Mouse (Mus musculus) forelimb bud, embryonic 11.5 days (tissue): ENCODE results near the gene Usp54.

Experiments
- DNase-seq: peaks from one replicate; pipeline ENCODE4 v3.0.0-alpha.2; 2012; ENCODE audit warnings: low read depth, low spot score

Usp54 gene

GRCm38 (mm10) chr14:20640644-20641437 is at the start of gene Usp54:
Usp54 (minus strand) TSS chr14:20641063.
- peak; percentile 98 for DNase-seq

- no peak for DNase-seq
Measured at GRCm38 (mm10) chr14:20689009-20689408, 48.1 kb upstream of the Usp54 start.

GRCm38 (mm10) chr14:20686576-20686975 is 45.7 kb upstream of the Usp54 start:
- DNase-seq = no peak

GRCm38 (mm10) chr14:20682498-20682897 is 41.6 kb upstream of the Usp54 start:
- no peak for DNase-seq

GRCm38 (mm10) chr14:20681742-20682141 is 40.9 kb upstream of the Usp54 start:
- no peak for DNase-seq

- DNase-seq = no peak
Measured at GRCm38 (mm10) chr14:20677906-20678305, 37.0 kb upstream of the Usp54 start.

GRCm38 (mm10) chr14:20674064-20674833 is 33.4 kb upstream of the Usp54 start, which contains the start of gene Sec24c:
Sec24c (plus strand) TSS chr14:20674308.
- peak; percentile 99 for DNase-seq

- DNase-seq = no peak
Measured at GRCm38 (mm10) chr14:20673735-20674063, 32.8 kb upstream of the Usp54 start.

- DNase-seq = peak; percentile 37
Measured at GRCm38 (mm10) chr14:20672990-20673389, 32.1 kb upstream of the Usp54 start.

GRCm38 (mm10) chr14:20668154-20668810 is 27.4 kb upstream of the Usp54 start, which contains the start of gene Synpo2l:
Synpo2l (minus strand) TSS chr14:20668354.
- DNase-seq = no peak

- no peak for DNase-seq
Measured at GRCm38 (mm10) chr14:20667469-20667868, 26.6 kb upstream of the Usp54 start.

GRCm38 (mm10) chr14:20664436-20664835 is 23.6 kb upstream of the Usp54 start:
- DNase-seq = peak; percentile 16

GRCm38 (mm10) chr14:20663601-20664000 is 22.7 kb upstream of the Usp54 start:
- DNase-seq = no peak

GRCm38 (mm10) chr14:20662740-20663139 is 21.9 kb upstream of the Usp54 start:
- no peak for DNase-seq

GRCm38 (mm10) chr14:20661661-20662331 is 20.9 kb upstream of the Usp54 start:
- DNase-seq = peak; percentile 19

- DNase-seq = peak; percentile 98
Measured at GRCm38 (mm10) chr14:20660827-20661660, 20.2 kb upstream of the Usp54 start.

- no peak for DNase-seq
Measured at GRCm38 (mm10) chr14:20659687-20660086, 18.8 kb upstream of the Usp54 start.

GRCm38 (mm10) chr14:20658902-20659301 is 18.0 kb upstream of the Usp54 start:
- no peak for DNase-seq

- peak; percentile 56 for DNase-seq
Measured at GRCm38 (mm10) chr14:20658326-20658725, 17.5 kb upstream of the Usp54 start.

GRCm38 (mm10) chr14:20656361-20656760 is 15.5 kb upstream of the Usp54 start, which contains the start of gene Myoz1:
Myoz1 (minus strand) TSS chr14:20656540.
- no peak for DNase-seq

GRCm38 (mm10) chr14:20655731-20656130 is 14.9 kb upstream of the Usp54 start:
- no peak for DNase-seq
